Mouse (Mus musculus) liver, postnatal 0 days (tissue): ENCODE measurements around the gene Chic2.

Source experiments
- CTCF ChIP-seq: sonication (generic); IDR thresholded peaks from 2 replicates; pipeline ENCODE4 v1.5.1; 2016; ENCODE audit warnings: antibody characterized with exemption, low read depth
- EP300 ChIP-seq: IDR thresholded peaks from 2 replicates; pipeline ENCODE4 v1.6.1; 2016; ENCODE audit warnings: antibody characterized with exemption, low read depth, mild to moderate bottlenecking

- no peak for TF ChIP-seq CTCF
- TF ChIP-seq EP300 = no peak
These were observed 29.8 kb downstream of the Chic2 start for GRCm38 (mm10) chr5:75014768-75015167.
